Mouse (Mus musculus) bone marrow, adult 2 months (tissue): ENCODE results near the gene Ms4a10.

Experiments used
- CTCF ChIP-seq: fragments of 200-500 bp; IDR thresholded peaks from 2 replicates; pipeline ENCODE4 v1.5.1; 2011; ENCODE audit warnings: low read length, control low read depth; ENCODE audit not compliant: control insufficient read depth, insufficient read depth
- POLR2A ChIP-seq: fragments of 200-500 bp; IDR thresholded peaks from 2 replicates; pipeline ENCODE4 v1.6.1; 2011; ENCODE audit warnings: low read depth, mild to moderate bottlenecking, control low read depth, low read length, borderline replicate concordance; ENCODE audit not compliant: control insufficient read depth

GRCm38 (mm10) chr19:10988563-10988962 is 14.1 kb upstream of the Ms4a10 start:
- no peak for TF ChIP-seq POLR2A
- no peak for TF ChIP-seq CTCF
